Mouse (Mus musculus) liver, adult 2 months (tissue): ENCODE results near the gene Bicral.

Source experiments
- CTCF ChIP-seq: fragments of 200-500 bp; IDR thresholded peaks from 2 replicates; pipeline ENCODE4 v1.5.1; 2011; ENCODE audit warnings: low read depth, low read length, control low read depth
- POLR2A ChIP-seq: fragments of 200-500 bp; IDR thresholded peaks from 2 replicates; pipeline ENCODE4 v1.6.1; 2011; ENCODE audit warnings: low read length, control low read depth; ENCODE audit not compliant: insufficient read depth; ENCODE audit errors: extremely low read depth

GRCm38 (mm10) chr17:46763544-46763943, 94.7 kb downstream of the Bicral start, which contains the start of gene Ptcra:
- TF ChIP-seq CTCF = no peak
- no peak for TF ChIP-seq POLR2A
